Mouse (Mus musculus) embryonic facial prominence, embryonic 10.5 days (tissue): ENCODE data around the gene Fuom. TPM values are rescaled to one million over a fixed set of nuclear protein-coding genes. Genes with fewer than 3 reads are reported as not detected.

Experiments
- DNase-seq: peaks from one replicate; pipeline ENCODE4 v3.0.0-alpha.2; 2017; ENCODE audit warnings: low spot score
- H3K27ac ChIP-seq: fragments of 300-500 bp; sonication (generic); replicated peaks from 2 replicates; pipeline ENCODE4 v1.5.1; 2016; ENCODE audit warnings: mild to moderate bottlenecking
- H3K27me3 ChIP-seq: fragments of 300-500 bp; sonication (generic); replicated peaks from 2 replicates; pipeline ENCODE4 v1.6.1; 2016; ENCODE audit warnings: low read depth, mild to moderate bottlenecking; ENCODE audit not compliant: poor library complexity, severe bottlenecking
- H3K36me3 ChIP-seq: fragments of 300-500 bp; sonication (generic); replicated peaks from 2 replicates; pipeline ENCODE4 v1.6.1; 2016; ENCODE audit warnings: mild to moderate bottlenecking, moderate library complexity
- H3K4me1 ChIP-seq: fragments of 300-500 bp; sonication (generic); 2 replicates; pipeline ENCODE4 v1.6.1; 2016
- H3K4me3 ChIP-seq: fragments of 300-500 bp; sonication (generic); 2 replicates; pipeline ENCODE4 v1.5.1; 2016; ENCODE audit warnings: mild to moderate bottlenecking, moderate library complexity
- H3K9me3 ChIP-seq: fragments of 300-500 bp; sonication (generic); 2 replicates; pipeline ENCODE4 v1.6.1; 2016; ENCODE audit warnings: mild to moderate bottlenecking
- WGBS: fragments of 180-500 bp; shearing (Covaris S2); methylation state at CpG from one replicate; pipeline ENCODE4 v1.1.7; 2016; 5-methylcytosine and 5-hydroxymethylcytosine counted together
- polyA plus RNA-seq: library from polyadenylated mRNA; unstranded; fragments of >200 nt; fragmentation: Nextera tagmentation; extraction: Ambion mirVana; gene quantifications from 2 replicates; pipeline ENCODE4 v1.2.1, GENCODE M21; 2016

Gene Fuom
- polyA plus RNA-seq, 1 experiment from 2014 or later = 15.9 TPM

DNA sequence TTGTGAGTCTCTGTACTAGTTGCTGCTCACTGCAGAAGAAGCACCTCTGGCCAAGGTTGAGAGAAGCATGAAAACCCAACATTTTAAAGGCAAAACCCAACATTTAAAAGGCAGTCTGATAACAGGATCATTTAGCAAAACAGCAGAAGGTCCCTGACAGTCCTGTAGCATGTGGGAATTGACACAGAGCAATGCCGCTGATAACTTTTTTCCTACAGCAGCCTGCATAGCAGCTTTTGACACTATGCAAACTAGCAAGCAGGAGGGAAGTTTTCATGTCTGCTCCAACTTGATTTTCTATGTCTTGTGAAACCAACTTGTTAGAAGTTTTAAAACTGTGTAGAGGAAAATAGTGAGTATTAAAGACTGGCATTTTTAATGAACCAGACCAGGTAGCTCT lies 22.1 kb upstream of the Fuom start:
- H3K4me1 ChIP-seq = peaks cover 18% of the 10 kb centered on the region
- no peaks in the 10 kb centered on the region for H3K9me3 ChIP-seq
- no peaks in the 10 kb centered on the region for H3K27me3 ChIP-seq
- no peak for DNase-seq
- no peak overlapping the region for H3K4me3 ChIP-seq
- 97% methylated on average over 1 of the region's 1 CpGs for WGBS
- H3K27ac ChIP-seq = no peak overlapping the region
- peaks cover 4% of the 10 kb centered on the region for H3K36me3 ChIP-seq

DNA sequence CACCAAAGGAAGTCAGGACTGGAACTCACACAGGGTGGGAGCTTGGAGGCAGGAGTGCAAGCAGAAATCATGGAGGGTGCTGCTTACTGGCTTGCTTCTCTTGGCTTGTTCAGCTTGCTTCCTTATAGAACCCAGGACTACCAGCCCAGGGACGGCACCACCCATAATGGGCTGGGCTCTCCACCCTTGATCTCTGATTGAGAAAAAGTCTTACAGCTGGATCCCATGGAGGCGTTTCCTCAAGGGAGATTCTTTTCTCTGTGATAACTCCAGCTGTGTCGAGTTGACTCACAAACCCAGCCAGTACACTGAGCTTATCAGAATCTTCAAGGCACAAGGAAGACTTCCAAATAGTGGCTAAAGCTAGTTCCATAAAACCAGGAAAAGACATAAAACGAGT lies 20.5 kb upstream of the Fuom start:
- Histone ChIP-seq H3K4me1 (peaks cover 18% of the 10 kb centered on the region), H3K27me3 (no peaks in the 10 kb centered on the region), H3K27ac (no peak overlapping the region), H3K4me3 (no peak overlapping the region), H3K36me3 (no peaks in the 10 kb centered on the region), H3K9me3 (no peaks in the 10 kb centered on the region)
- no peak for DNase-seq
- 46% methylated on average over 4 of the region's 4 CpGs for WGBS

DNA sequence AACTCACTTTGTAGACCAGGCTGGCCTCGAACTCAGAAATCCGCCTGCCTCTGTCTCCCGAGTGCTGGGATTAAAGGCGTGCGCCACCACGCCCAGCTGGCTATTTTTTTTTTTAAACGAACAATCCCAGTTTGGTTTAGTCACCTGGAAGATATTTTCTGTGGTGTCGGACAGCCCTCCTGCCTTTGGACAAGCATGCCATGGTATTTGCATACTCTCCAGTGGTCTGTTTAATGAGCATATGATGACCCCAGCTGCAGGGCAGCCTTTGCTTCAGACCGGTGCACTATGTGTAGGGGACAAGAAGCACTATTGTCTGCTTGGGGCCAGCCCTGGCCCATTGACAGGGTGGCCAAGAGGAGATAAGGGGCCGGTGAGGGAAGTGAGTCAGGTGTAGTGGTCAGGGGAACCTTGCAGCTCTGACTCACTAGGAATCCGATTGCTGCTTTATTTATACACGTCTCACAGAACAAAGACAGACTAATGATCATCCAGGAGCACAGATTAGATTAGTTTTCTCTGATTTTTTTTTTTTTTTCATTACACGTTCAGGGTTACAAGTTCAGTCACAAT lies 19.2 kb upstream of the Fuom start:
- no peak overlapping the region for H3K4me3 ChIP-seq
- WGBS = 75% methylated on average over 13 of the region's 13 CpGs

DNA sequence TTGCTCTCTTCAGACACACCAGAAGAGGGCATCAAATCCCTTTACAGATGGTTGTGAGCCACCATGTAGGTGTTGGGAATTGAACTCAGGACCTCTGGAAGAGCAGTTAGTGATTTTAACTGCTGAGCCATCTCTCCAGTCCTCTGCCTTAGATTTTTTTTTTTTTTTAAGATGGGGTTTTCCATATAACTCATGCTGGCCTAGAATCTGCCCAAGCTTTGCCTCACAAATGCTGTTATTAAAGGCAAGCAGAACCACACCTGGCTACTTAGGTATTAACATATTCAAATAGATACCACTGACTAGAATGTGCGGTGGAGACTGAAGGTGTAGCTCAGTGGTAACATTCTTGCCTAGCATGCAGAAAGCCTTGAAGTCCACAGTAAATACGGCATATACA lies 18.2 kb upstream of the Fuom start:
- Histone ChIP-seq H3K4me3 (no peak overlapping the region), H3K36me3 (no peaks in the 10 kb centered on the region), H3K27ac (no peak overlapping the region), H3K9me3 (no peaks in the 10 kb centered on the region), H3K27me3 (no peaks in the 10 kb centered on the region), H3K4me1 (peaks cover 10% of the 10 kb centered on the region)
- 81% methylated on average over 2 of the region's 2 CpGs for WGBS
- DNase-seq = no peak

More for the DNA sequence above, 19.2 kb upstream of the Fuom start:
- DNase-seq = no peak
- H3K27me3 ChIP-seq = no peaks in the 10 kb centered on the region
- H3K9me3 ChIP-seq = no peaks in the 10 kb centered on the region
- H3K36me3 ChIP-seq = no peaks in the 10 kb centered on the region
- H3K4me1 ChIP-seq = peaks cover 11% of the 10 kb centered on the region
- no peak overlapping the region for H3K27ac ChIP-seq

DNA sequence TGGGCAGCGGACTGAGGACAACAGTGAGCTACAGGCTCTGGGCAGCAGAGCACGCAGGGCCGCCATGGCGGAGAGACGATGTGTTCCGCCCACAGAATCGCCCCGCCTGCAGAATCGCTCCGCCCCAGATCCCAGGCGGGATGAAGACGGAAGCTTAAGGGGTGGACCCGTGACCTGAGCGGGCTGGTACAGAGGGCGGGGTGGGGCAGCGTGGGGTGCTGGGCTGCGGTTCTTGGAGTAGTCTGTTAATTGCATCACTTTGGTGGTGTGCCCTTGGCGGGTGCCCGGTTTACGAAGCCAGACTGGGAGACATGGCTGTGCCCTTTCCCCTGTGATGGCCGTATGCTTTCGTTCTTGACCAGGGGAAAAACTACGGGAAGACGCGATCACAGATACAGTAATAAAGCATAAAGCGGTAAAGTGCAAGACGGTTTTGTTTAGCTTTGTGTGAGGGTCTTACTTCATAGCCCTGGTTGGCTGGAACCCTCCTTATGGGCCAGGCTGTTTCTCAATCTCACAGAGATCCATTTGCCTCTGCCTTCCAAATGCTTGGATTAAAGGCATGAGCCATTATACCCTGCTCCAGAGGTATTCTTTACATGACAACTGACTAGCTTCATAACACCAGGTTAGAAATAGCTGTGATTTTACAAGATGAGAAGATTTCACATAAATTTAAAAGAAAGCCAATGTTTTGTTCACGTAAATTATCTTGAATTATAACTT lies 14.3 kb upstream of the Fuom start, which contains the start of gene Echs1:
Echs1 (minus strand) TSS at position 148 of the 726 bp plus-strand sequence.
- Histone ChIP-seq H3K9me3 (no peaks in the 10 kb centered on the region), H3K27me3 (no peaks in the 10 kb centered on the region), H3K36me3 (peaks cover 20% of the 10 kb centered on the region), H3K4me1 (peaks cover 9% of the 10 kb centered on the region), H3K4me3 (peak within 1 kb of the TSS; percentile 72), H3K27ac (peak within 1 kb of the TSS; percentile 89)
- WGBS = 5% methylated on average over 28 of the region's 28 CpGs
- peak; percentile 90 for DNase-seq

DNA sequence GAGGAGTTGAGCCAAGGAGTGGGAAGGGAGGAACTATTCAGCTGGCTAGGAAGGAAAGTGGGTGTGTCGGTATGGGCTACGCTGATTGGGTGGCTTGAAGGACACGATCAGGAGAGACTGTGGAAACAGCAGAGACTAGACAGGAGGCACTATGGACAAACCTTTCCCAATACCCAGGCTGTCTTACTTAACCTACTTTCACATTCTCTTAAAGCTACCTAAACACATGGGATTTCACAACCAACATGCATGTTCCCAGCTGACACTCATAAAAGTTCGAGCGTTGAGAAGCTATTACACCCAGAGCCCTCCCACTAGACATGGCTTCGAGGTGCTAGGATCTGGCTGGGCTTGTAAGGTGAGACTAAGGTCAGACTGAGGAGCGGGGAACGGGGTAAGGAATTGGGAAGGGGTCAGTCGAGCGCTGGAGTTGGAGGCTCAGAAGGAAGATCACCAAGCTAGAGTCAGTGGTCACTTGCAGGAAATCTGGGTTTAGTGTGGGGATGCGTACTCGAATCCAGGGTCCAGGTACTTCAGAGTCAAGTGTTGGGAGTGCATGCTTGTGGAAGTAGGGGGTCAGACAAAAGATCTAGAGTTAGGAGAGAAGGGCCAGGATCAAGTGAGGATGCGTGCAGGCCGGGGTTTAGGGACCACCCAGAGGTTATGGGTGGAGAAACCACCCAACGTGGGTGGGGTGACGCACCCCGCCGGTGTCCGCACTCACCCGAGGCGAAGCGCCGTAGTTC lies 13.5 kb upstream of the Fuom start, which contains the start of gene Paox:
Paox (plus strand) TSS at position 217 of the 746 bp plus-strand sequence.
- Histone ChIP-seq H3K9me3 (no peaks in the 10 kb centered on the region), H3K27me3 (no peaks in the 10 kb centered on the region), H3K27ac (peak within 1 kb of the TSS; percentile 89), H3K4me1 (peaks cover 9% of the 10 kb centered on the region), H3K36me3 (peaks cover 27% of the 10 kb centered on the region), H3K4me3 (peak within 1 kb of the TSS; percentile 72)
- 2% methylated on average over 23 of the region's 23 CpGs for WGBS
- DNase-seq = peak; percentile 52

DNA sequence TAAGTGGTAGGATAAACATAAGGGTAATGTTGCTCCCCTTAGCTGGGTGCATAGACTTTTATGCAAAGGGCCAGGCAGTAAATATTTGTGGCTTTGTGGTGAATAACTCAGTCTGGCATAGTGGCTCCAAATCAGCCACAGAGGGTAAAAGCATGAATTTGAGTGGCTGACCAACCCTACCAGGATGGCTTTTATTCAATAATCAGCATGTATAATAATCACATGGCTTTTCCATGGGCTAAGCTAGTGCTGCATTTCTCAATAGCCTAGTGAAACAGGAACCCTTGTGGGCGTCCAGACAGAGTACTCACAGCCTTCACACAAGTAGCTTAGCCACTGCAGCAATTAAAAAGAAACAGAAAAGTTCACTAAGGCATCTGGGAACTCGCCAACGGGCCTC lies 9.7 kb upstream of the Fuom start:
- Histone ChIP-seq H3K4me1 (peaks cover 9% of the 10 kb centered on the region), H3K36me3 (peaks cover 65% of the 10 kb centered on the region), H3K4me3 (no peak overlapping the region), H3K9me3 (no peaks in the 10 kb centered on the region), H3K27ac (no peak overlapping the region), H3K27me3 (no peaks in the 10 kb centered on the region)
- DNase-seq = no peak
- WGBS = 71% methylated on average over 3 of the region's 3 CpGs

DNA sequence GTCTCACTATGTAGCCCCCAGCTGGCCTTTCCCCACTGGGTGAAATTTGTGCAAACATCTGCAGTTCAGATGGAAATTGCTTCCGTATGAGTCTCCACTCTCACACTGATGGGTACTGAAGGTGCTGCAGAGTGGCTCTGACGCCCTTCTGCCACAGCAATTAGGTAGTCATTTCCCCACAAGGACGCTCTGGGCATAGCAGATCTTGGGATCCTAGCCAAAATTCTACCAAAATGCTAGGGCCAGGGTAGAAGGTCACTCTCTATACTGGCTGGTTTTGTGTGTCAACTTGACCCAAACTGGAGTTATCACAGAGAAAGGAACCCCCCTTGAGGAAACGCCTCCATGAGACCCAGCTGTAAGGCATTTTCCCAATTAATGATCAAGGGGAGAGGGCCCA lies 1.8 kb upstream of the Fuom start:
- H3K4me1 ChIP-seq = peaks cover 20% of the 10 kb centered on the region
- H3K27me3 ChIP-seq = peaks cover 9% of the 10 kb centered on the region
- H3K4me3 ChIP-seq = no peak overlapping the region
- H3K9me3 ChIP-seq = no peaks in the 10 kb centered on the region
- H3K36me3 ChIP-seq = peaks cover 43% of the 10 kb centered on the region
- 78% methylated on average over 4 of the region's 4 CpGs for WGBS
- no peak overlapping the region for H3K27ac ChIP-seq
- DNase-seq = no peak

DNA sequence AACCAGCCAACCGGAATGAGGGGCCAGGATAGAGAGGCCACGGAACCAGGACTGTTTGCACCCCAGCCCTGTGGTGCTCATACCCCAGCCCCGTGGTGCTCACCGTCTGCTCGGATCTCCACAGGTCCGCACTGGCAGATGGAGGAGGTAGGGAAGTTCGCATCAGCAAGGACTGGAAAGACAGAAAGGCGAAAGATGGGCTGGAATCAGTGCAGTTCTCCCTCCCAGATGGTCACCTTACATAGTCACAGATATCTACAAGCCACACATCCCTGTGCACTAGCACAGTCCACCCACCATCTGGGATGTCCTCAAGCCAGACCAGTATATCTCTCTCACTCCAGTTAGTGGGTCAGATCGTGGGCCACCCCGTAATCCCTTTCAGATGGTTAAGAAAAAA lies 743 bp downstream of the Fuom start:
- WGBS = 78% methylated on average over 10 of the region's 10 CpGs
- peak overlapping the region; percentile 26; the same call in 1 of the 2 replicates for H3K27ac ChIP-seq
- DNase-seq = no peak

DNA sequence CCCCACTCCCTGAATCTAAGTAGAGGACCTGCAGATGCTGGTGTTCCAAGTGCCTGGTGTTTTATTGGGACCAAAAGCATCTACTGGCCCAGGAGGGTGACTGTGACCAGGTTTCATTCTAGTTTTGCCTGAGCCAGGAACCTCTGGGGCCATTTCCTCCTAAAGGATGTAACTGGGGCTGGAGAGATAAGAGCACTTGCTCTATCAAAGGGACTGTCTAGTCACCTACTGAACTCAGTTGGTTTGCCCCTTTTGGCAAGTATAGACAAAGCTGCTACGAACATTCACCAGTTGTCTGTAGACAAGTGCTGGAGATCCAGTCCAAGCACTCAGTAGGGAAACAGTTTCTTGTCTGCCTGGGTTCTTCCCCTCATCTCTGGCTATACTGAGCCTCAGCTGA lies 3.8 kb downstream of the Fuom start:
- Histone ChIP-seq H3K36me3 (no peaks in the 10 kb centered on the region), H3K4me3 (no peak overlapping the region), H3K27me3 (peaks cover 9% of the 10 kb centered on the region), H3K9me3 (no peaks in the 10 kb centered on the region), H3K27ac (no peak overlapping the region), H3K4me1 (peaks cover 26% of the 10 kb centered on the region)
- no peak for DNase-seq
- WGBS = 89% methylated on average over 1 of the region's 1 CpGs

More for the DNA sequence above, 743 bp downstream of the Fuom start:
- Histone ChIP-seq H3K4me3 (peak overlapping the region; percentile 57), H3K9me3 (no peaks in the 10 kb centered on the region), H3K36me3 (peaks cover 19% of the 10 kb centered on the region), H3K27me3 (peaks cover 9% of the 10 kb centered on the region), H3K4me1 (peaks cover 20% of the 10 kb centered on the region)

DNA sequence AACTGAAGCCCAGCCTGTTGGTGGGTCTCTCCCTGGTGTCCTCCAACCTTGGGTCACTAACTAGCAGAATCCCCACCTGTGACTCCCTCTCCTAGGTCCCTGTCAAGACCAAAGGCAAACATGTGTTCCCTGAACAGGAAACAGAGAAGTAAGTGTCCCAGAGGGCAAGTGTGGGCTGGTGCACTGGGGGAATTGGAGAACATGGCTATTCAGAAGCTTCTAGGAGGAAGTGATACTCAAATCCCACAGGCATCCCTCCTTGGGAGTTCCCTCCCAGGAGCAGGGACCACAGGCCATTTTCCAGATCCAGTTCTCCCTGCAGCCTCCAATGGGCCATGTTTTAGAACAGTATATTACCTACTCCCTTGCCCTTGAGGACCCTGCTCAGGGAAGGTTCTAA lies 6.2 kb downstream of the Fuom start:
- Histone ChIP-seq H3K27ac (no peak overlapping the region), H3K4me1 (peaks cover 10% of the 10 kb centered on the region), H3K36me3 (no peaks in the 10 kb centered on the region), H3K27me3 (peaks cover 7% of the 10 kb centered on the region), H3K4me3 (no peak overlapping the region), H3K9me3 (no peaks in the 10 kb centered on the region)
- no peak for DNase-seq

DNA sequence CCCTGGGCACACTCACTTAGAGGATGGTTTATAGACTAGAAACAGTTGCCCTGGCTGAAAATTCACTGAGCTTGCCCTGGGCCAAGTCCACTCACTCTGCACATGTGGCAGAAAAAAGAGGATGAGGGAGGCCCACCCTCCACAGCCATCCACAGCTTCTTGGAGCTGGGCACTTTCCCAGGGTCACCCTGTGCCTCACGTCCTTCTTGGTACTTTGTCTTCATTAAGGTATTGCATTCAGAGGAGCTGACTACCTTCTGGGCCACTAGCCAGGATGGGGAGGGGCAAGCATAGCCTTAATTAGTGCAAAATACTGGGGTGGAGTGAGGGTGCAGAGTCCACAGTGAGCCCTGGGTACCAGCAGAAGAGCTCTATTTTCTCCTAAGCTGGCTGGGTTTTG lies 6.7 kb downstream of the Fuom start:
- Histone ChIP-seq H3K4me3 (no peak overlapping the region), H3K36me3 (no peaks in the 10 kb centered on the region), H3K27ac (no peak overlapping the region), H3K27me3 (0 out of 2 replicates have a peak, but pooled peaks cover 3% of the 10 kb centered on the region), H3K4me1 (peaks cover 9% of the 10 kb centered on the region), H3K9me3 (no peaks in the 10 kb centered on the region)
- no peak for DNase-seq
- 62% methylated on average over 1 of the region's 1 CpGs for WGBS
